Mouse (Mus musculus): ENCODE data around the gene Noct. TPM values are rescaled to one million over a fixed set of nuclear protein-coding genes. Genes with fewer than 3 reads are reported as not detected.

Gene Noct
- polyA plus RNA-seq, 1 experiment from 2014 or later, result 11.3 TPM

- DNase-seq (ENCODE audit: low spot score), result no peak
Observed at GRCm38 (mm10) chr3:51270069-51270817, 46.0 kb downstream of the Noct start.

GRCm38 (mm10) chr3:51275956-51276398 lies 51.7 kb downstream of the Noct start:
- DNase-seq (ENCODE audit: low spot score), result peak; percentile 100

- peak; percentile 63 for DNase-seq (ENCODE audit: low spot score)
Observed at GRCm38 (mm10) chr3:51276421-51277111, 52.3 kb downstream of the Noct start.

GRCm38 (mm10) chr3:51277201-51278150 lies 53.2 kb downstream of the Noct start:
- peak; percentile 92 for DNase-seq (ENCODE audit: low spot score)

- no peak for DNase-seq (ENCODE audit: low spot score)
Observed at GRCm38 (mm10) chr3:51278433-51278832, 54.2 kb downstream of the Noct start.

GRCm38 (mm10) chr3:51281727-51282126 lies 57.5 kb downstream of the Noct start:
- no peak for DNase-seq (ENCODE audit: low spot score)

- DNase-seq (ENCODE audit: low spot score), result no peak
Observed at GRCm38 (mm10) chr3:51284375-51284774, 60.1 kb downstream of the Noct start.

- peak; percentile 84 for DNase-seq (ENCODE audit: low spot score)
Observed at GRCm38 (mm10) chr3:51288880-51289821, 64.9 kb downstream of the Noct start.

GRCm38 (mm10) chr3:51294251-51294650 lies 70.0 kb downstream of the Noct start:
- no peak for DNase-seq (ENCODE audit: low spot score)

- no peak for DNase-seq (ENCODE audit: low spot score)
Observed at GRCm38 (mm10) chr3:51295225-51295624, 71.0 kb downstream of the Noct start.

GRCm38 (mm10) chr3:51296790-51297189 lies 72.5 kb downstream of the Noct start:
- DNase-seq (ENCODE audit: low spot score), result no peak

Small RNA genes within 50 kb of the gene (microRNA-seq; reads per million reads assigned to microRNA genes)
- not detected for gene Gm24282 (ENCODE audit: borderline number of aligned reads)

Other genes with a start within 250 kb of the Noct start
- 80.8 and 86.1 TPM in 2 replicates for gene Elf2, start 116.2 kb downstream of the Noct start, polyA plus RNA-seq (2015; fragmentation: Nextera tagmentation; extraction: Ambion mirVana)
- 0.72 and 1.0 TPM in 2 replicates for gene Mgarp, start 172.3 kb downstream of the Noct start, polyA plus RNA-seq (2015; fragmentation: Nextera tagmentation; extraction: Ambion mirVana)
- gene Ndufc1, start 184.5 kb downstream of the Noct start, polyA plus RNA-seq (2015; fragmentation: Nextera tagmentation; extraction: Ambion mirVana), result 835 and 844 TPM in 2 replicates
- 34.6 and 48.5 TPM in 2 replicates for gene Naa15, start 190.7 kb downstream of the Noct start, polyA plus RNA-seq (2015; fragmentation: Nextera tagmentation; extraction: Ambion mirVana)

Data from thymus, postnatal 0 days (tissue).